Mouse (Mus musculus) heart, embryonic 12.5 days (tissue): ENCODE measurements around the gene Spats1. TPM values are rescaled to one million over a fixed set of nuclear protein-coding genes. Genes with fewer than 3 reads are reported as not detected.

Experiments
- ATAC-seq: fragments of 200-750 bp; cut with Nextera tagmentation; 2 replicates; pipeline ENCODE4 v1.8.0; 2017; ENCODE audit warnings: moderate TSS enrichment, moderate library complexity; ENCODE audit not compliant: insufficient number of reproducible peaks, low FRiP score
- H3K27ac ChIP-seq: fragments of 300-500 bp; sonication (generic); 2 replicates; pipeline ENCODE4 v1.5.1; 2016; ENCODE audit warnings: mild to moderate bottlenecking, moderate library complexity; ENCODE audit not compliant: poor library complexity, severe bottlenecking
- H3K27me3 ChIP-seq: fragments of 300-500 bp; sonication (generic); replicated peaks from 2 replicates; pipeline ENCODE4 v1.6.1; 2016; ENCODE audit warnings: mild to moderate bottlenecking, moderate library complexity
- H3K36me3 ChIP-seq: fragments of 300-500 bp; sonication (generic); 2 replicates; pipeline ENCODE4 v1.6.1; 2016; ENCODE audit warnings: mild to moderate bottlenecking, moderate library complexity
- H3K4me1 ChIP-seq: fragments of 300-500 bp; sonication (generic); replicated peaks from 2 replicates; pipeline ENCODE4 v1.6.1; 2016; ENCODE audit warnings: mild to moderate bottlenecking
- H3K4me2 ChIP-seq: fragments of 300-500 bp; sonication (generic); 2 replicates; pipeline ENCODE4 v1.6.1; 2016; ENCODE audit warnings: mild to moderate bottlenecking, moderate library complexity
- H3K4me3 ChIP-seq: fragments of 300-500 bp; sonication (generic); 2 replicates; pipeline ENCODE4 v1.5.1; 2016; ENCODE audit warnings: mild to moderate bottlenecking
- H3K9ac ChIP-seq: fragments of 300-500 bp; sonication (generic); 2 replicates; pipeline ENCODE4 v1.6.1; 2016; ENCODE audit warnings: mild to moderate bottlenecking, moderate library complexity
- H3K9me3 ChIP-seq: fragments of 300-500 bp; sonication (generic); replicated peaks from 2 replicates; pipeline ENCODE4 v1.6.1; 2016; ENCODE audit warnings: mild to moderate bottlenecking, moderate library complexity
- WGBS: fragments of 180-500 bp; shearing (Covaris S2); methylation state at CpG from one replicate; pipeline ENCODE4 v1.1.7; 2016; 5-methylcytosine and 5-hydroxymethylcytosine counted together
- polyA plus RNA-seq: library from polyadenylated mRNA; unstranded; fragments of >200 nt; fragmentation: Nextera tagmentation; extraction: Ambion mirVana; gene quantifications from 2 replicates; pipeline ENCODE4 v1.2.1, GENCODE M21; 2016

Gene Spats1
- polyA plus RNA-seq, 1 experiment from 2014 or later, result 0.66 TPM

- Histone ChIP-seq H3K27ac (no peak overlapping the region), H3K36me3 (peaks cover 48% of the 10 kb centered on the region), H3K4me1 (peaks cover 25% of the 10 kb centered on the region), H3K9me3 (no peaks in the 10 kb centered on the region), H3K9ac (no peak overlapping the region), H3K27me3 (no peaks in the 10 kb centered on the region), H3K4me2 (no peak overlapping the region), H3K4me3 (no peak overlapping the region)
- 82% methylated on average over 3 of the region's 3 CpGs for WGBS
- ATAC-seq, result no peak
These were observed 72.6 kb downstream of the Spats1 start for GRCm38 (mm10) chr17:45402601-45403000.

GRCm38 (mm10) chr17:45402126-45402525 is 73.1 kb downstream of the Spats1 start:
- 86% methylated on average over 1 of the region's 1 CpGs for WGBS
- Histone ChIP-seq H3K4me3 (no peak overlapping the region), H3K27me3 (no peaks in the 10 kb centered on the region), H3K9me3 (no peaks in the 10 kb centered on the region), H3K27ac (no peak overlapping the region), H3K4me1 (peaks cover 25% of the 10 kb centered on the region), H3K36me3 (peaks cover 44% of the 10 kb centered on the region), H3K9ac (no peak overlapping the region), H3K4me2 (no peak overlapping the region)
- ATAC-seq, result no peak

GRCm38 (mm10) chr17:45401126-45401905 is 73.9 kb downstream of the Spats1 start:
- H3K4me2 ChIP-seq, result no peak overlapping the region
- peaks cover 37% of the 10 kb centered on the region for H3K36me3 ChIP-seq
- WGBS, result 78% methylated on average over 5 of the region's 5 CpGs
- no peaks in the 10 kb centered on the region for H3K27me3 ChIP-seq
- H3K9me3 ChIP-seq, result no peaks in the 10 kb centered on the region
- no peak overlapping the region for H3K9ac ChIP-seq
- ATAC-seq, result no peak
- H3K27ac ChIP-seq, result no peak overlapping the region
- peaks cover 25% of the 10 kb centered on the region for H3K4me1 ChIP-seq
- no peak overlapping the region for H3K4me3 ChIP-seq

- WGBS, result 95% methylated on average over 2 of the region's 2 CpGs
- Histone ChIP-seq H3K27ac (no peak overlapping the region), H3K4me2 (no peak overlapping the region), H3K27me3 (no peaks in the 10 kb centered on the region), H3K9ac (no peak overlapping the region), H3K4me3 (no peak overlapping the region), H3K4me1 (peaks cover 28% of the 10 kb centered on the region), H3K9me3 (no peaks in the 10 kb centered on the region), H3K36me3 (peaks cover 24% of the 10 kb centered on the region)
- ATAC-seq, result no peak
These were observed 77.2 kb downstream of the Spats1 start for GRCm38 (mm10) chr17:45398021-45398420.

GRCm38 (mm10) chr17:45397541-45397940 is 77.7 kb downstream of the Spats1 start:
- no peak overlapping the region for H3K4me3 ChIP-seq
- no peak overlapping the region for H3K27ac ChIP-seq
- H3K4me2 ChIP-seq, result no peak overlapping the region
- no peaks in the 10 kb centered on the region for H3K9me3 ChIP-seq
- H3K9ac ChIP-seq, result no peak overlapping the region
- peaks cover 28% of the 10 kb centered on the region for H3K4me1 ChIP-seq
- H3K36me3 ChIP-seq, result peaks cover 26% of the 10 kb centered on the region
- 74% methylated on average over 3 of the region's 3 CpGs for WGBS
- ATAC-seq, result no peak
- no peaks in the 10 kb centered on the region for H3K27me3 ChIP-seq

GRCm38 (mm10) chr17:45394612-45395011 is 80.6 kb downstream of the Spats1 start:
- 69% methylated on average over 9 of the region's 9 CpGs for WGBS
- H3K36me3 ChIP-seq, result peaks cover 53% of the 10 kb centered on the region
- H3K4me2 ChIP-seq, result no peak overlapping the region
- H3K4me3 ChIP-seq, result no peak overlapping the region
- H3K9me3 ChIP-seq, result no peaks in the 10 kb centered on the region
- H3K27ac ChIP-seq, result no peak overlapping the region
- ATAC-seq, result no peak
- H3K27me3 ChIP-seq, result no peaks in the 10 kb centered on the region
- H3K4me1 ChIP-seq, result peaks cover 9% of the 10 kb centered on the region; the same call in 1 of the 2 replicates
- no peak overlapping the region for H3K9ac ChIP-seq

GRCm38 (mm10) chr17:45393765-45394164 is 81.5 kb downstream of the Spats1 start:
- Histone ChIP-seq H3K27me3 (no peaks in the 10 kb centered on the region), H3K9me3 (no peaks in the 10 kb centered on the region), H3K9ac (no peak overlapping the region), H3K27ac (no peak overlapping the region), H3K4me2 (no peak overlapping the region), H3K36me3 (peaks cover 52% of the 10 kb centered on the region), H3K4me3 (no peak overlapping the region), H3K4me1 (0 out of 2 replicates have a peak, but pooled peaks cover 3% of the 10 kb centered on the region)
- no peak for ATAC-seq
- WGBS, result 88% methylated on average over 3 of the region's 3 CpGs

Other genes starting within 250 kb of the Spats1 start
- gene Cdc5l, start 41.7 kb downstream of the Spats1 start, polyA plus RNA-seq, result 49.9 and 53.0 TPM in 2 replicates
- gene Aars2, start 31.4 kb upstream of the Spats1 start, polyA plus RNA-seq, result 25.3 and 27.9 TPM in 2 replicates
- gene Tcte1, start 48.0 kb upstream of the Spats1 start, polyA plus RNA-seq, result 0.15 and 0.20 TPM in 2 replicates
- gene Tmem151b, start 74.3 kb upstream of the Spats1 start, polyA plus RNA-seq, result 1.4 and 1.6 TPM in 2 replicates
- gene Nfkbie, start 80.3 kb upstream of the Spats1 start, polyA plus RNA-seq, result 2.5 and 3.1 TPM in 2 replicates
- gene Slc35b2, start 88.5 kb upstream of the Spats1 start, polyA plus RNA-seq, result 85.6 and 89.6 TPM in 2 replicates
- gene Hsp90ab1, start 97.9 kb upstream of the Spats1 start, polyA plus RNA-seq, result 1,306 and 1,316 TPM in 2 replicates
- 68.3 and 74.1 TPM in 2 replicates for gene Slc29a1, start 124.2 kb upstream of the Spats1 start, polyA plus RNA-seq
- gene Mymx, start 126.7 kb upstream of the Spats1 start, polyA plus RNA-seq, result 0.24 and 0.92 TPM in 2 replicates
- gene Capn11, start 183.9 kb upstream of the Spats1 start, polyA plus RNA-seq, result 0.46 and 0.56 TPM in 2 replicates
- 128 and 129 TPM in 2 replicates for gene Mrpl14, start 210.9 kb upstream of the Spats1 start, polyA plus RNA-seq
- 41.2 and 41.4 TPM in 2 replicates for gene Tmem63b, start 211.5 kb upstream of the Spats1 start, polyA plus RNA-seq